Mouse (Mus musculus): ENCODE measurements around the gene Defb22. TPM values are rescaled to one million over a fixed set of nuclear protein-coding genes. Genes with fewer than 3 reads are reported as not detected.

Gene Defb22
- polyA plus RNA-seq (2017; shearing (Covaris generic)), result not detected

GRCm38 (mm10) chr2:152490038-152490437 is at the start of gene Defb22:
TSS of gene Defb22 (minus strand) at chr2:152490138.

GRCm38 (mm10) chr2:152517981-152518380 is 28.0 kb upstream of the Defb22 start, which contains the start of gene Defb28:
TSS of gene Defb28 (plus strand) at chr2:152518255.

GRCm38 (mm10) chr2:152511592-152511991 is 21.7 kb upstream of the Defb22 start, which contains the start of gene Defb26:
TSS of gene Defb26 (minus strand) at chr2:152511692.

GRCm38 (mm10) chr2:152476763-152477162 is 13.2 kb downstream of the Defb22 start, which contains the start of gene Defb20:
TSS of gene Defb20 (plus strand) at chr2:152477063.

GRCm38 (mm10) chr2:152464570-152465150 is 25.3 kb downstream of the Defb22 start, which contains the start of gene Defb23:
TSS of gene Defb23 (minus strand) at chr2:152464620.

Other genes with a start within 250 kb of the Defb22 start
- 10 to 100 TPM; 43.8 to 62.6 TPM for gene Tbc1d20, start 196.3 kb downstream of the Defb22 start, polyA plus RNA-seq (2017; shearing (Covaris generic))
- gene Rbck1, start 157.5 kb downstream of the Defb22 start, polyA plus RNA-seq (2017; shearing (Covaris generic)), result 100 to 1,000 TPM; 263 to 272 TPM
- gene Trib3, start 146.1 kb downstream of the Defb22 start, polyA plus RNA-seq (2017; shearing (Covaris generic)), result 1 to 10 TPM; 7.0 TPM
- gene Nrsn2, start 113.5 kb downstream of the Defb22 start, polyA plus RNA-seq (2017; shearing (Covaris generic)), result not detected
- gene Sox12, start 92.1 kb downstream of the Defb22 start, polyA plus RNA-seq (2017; shearing (Covaris generic)), result 1 to 10 TPM in 1 of 2 experiments, under 1 TPM in 1; 0.32 to 1.6 TPM
- 1 to 10 TPM; 2.8 TPM for gene Zcchc3, start 75.1 kb downstream of the Defb22 start, polyA plus RNA-seq (2017; shearing (Covaris generic))
- gene 6820408C15Rik, start 74.6 kb downstream of the Defb22 start, polyA plus RNA-seq (2017; shearing (Covaris generic)), result under 1 TPM in 1 of 2 experiments, not detected in 1; 0.21 TPM
- not detected for gene Defb23, start 25.5 kb downstream of the Defb22 start, polyA plus RNA-seq (2017; shearing (Covaris generic))
- not detected for gene Defb20, start 13.1 kb downstream of the Defb22 start, polyA plus RNA-seq (2017; shearing (Covaris generic))
- gene Defb26, start 21.6 kb upstream of the Defb22 start, polyA plus RNA-seq (2017; shearing (Covaris generic)), result not detected
- not detected for gene Defb28, start 28.1 kb upstream of the Defb22 start, polyA plus RNA-seq (2017; shearing (Covaris generic))
- not detected for gene Defb29, start 50.0 kb upstream of the Defb22 start, polyA plus RNA-seq (2017; shearing (Covaris generic))
- not detected for gene Gm17416, start 79.2 kb upstream of the Defb22 start, polyA plus RNA-seq (2017; shearing (Covaris generic))
- gene Defb21, start 82.6 kb upstream of the Defb22 start, polyA plus RNA-seq (2017; shearing (Covaris generic)), result not detected
- gene Defb19, start 90.2 kb upstream of the Defb22 start, polyA plus RNA-seq (2017; shearing (Covaris generic)), result not detected
- gene Defb45, start 109.3 kb upstream of the Defb22 start, polyA plus RNA-seq (2017; shearing (Covaris generic)), result not detected
- gene Defb36, start 114.2 kb upstream of the Defb22 start, polyA plus RNA-seq (2017; shearing (Covaris generic)), result not detected
- not detected for gene Defb25, start 132.9 kb upstream of the Defb22 start, polyA plus RNA-seq (2017; shearing (Covaris generic))
- not detected for gene Rem1, start 136.8 kb upstream of the Defb22 start, polyA plus RNA-seq (2017; shearing (Covaris generic))
- 100 to 1,000 TPM; 190 to 281 TPM for gene H13, start 179.3 kb upstream of the Defb22 start, polyA plus RNA-seq (2017; shearing (Covaris generic))
- gene Mcts2, start 196.9 kb upstream of the Defb22 start, polyA plus RNA-seq (2017; shearing (Covaris generic)), result 1 to 10 TPM; 3.7 to 5.9 TPM
- 1 to 10 TPM in 1 of 2 experiments, not detected in 1; 1.3 TPM for gene Id1, start 246.1 kb upstream of the Defb22 start, polyA plus RNA-seq (2017; shearing (Covaris generic))

Measured in activated CD4-positive, CD25-positive, alpha-beta regulatory T cell (primary cell).